Mouse (Mus musculus) kidney, adult 9 months (tissue): ENCODE measurements around the gene Rcbtb2.

Experiments used
- DNase-seq: peaks from one replicate; pipeline ENCODE4 v3.0.0; 2022

Rcbtb2 gene

DNA sequence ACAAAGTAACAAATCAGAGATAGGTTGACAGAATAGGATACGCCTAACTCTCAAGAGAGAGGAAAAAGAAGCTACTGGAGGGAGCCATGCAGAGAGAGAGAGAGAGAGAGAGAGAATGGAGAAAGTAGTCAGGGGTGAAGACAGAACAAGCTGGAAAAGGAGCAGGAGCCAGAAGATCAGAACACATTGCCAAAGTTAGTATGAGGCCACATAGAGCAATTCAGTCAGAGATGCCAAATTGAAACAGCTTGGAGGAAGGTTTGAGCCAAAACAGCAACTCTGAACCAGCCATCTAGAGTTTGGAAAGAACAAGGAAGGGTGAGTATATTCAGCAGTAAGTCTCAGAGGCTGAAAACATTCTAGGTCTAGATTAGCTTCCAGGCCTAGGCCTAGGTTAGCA is 94.2 kb downstream of the Rcbtb2 start:
- DNase-seq, result no peak

DNA sequence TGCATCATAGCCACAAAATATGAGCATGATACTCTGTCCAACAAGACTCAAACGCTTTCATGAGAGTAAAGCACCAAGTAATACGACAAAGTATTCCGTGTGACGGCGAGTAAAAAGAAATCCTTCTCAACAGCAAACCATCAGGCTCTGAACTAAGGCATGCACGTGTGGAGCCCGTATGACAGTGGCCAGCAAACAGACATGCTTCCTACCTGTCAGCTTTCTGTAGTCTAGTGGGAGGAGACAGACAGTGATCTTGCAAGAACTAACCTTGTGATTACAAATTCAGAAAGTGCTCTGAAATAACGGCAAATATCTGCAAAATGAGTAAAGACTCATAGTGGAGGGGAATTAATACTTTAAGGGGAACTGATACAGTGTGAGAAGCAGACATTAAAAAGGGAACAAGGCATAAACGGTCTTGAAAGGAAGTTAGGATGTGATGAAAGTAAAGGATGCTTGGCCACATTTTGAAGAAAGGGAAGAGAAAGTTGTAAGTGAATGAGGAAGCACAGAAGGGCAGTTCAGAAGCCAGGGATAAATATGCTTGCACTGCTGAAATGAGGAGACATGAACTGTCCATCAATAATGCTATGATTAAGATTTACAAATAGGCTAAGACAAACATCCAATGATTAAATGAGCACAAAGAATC is 99.6 kb downstream of the Rcbtb2 start:
- no peak for DNase-seq

DNA sequence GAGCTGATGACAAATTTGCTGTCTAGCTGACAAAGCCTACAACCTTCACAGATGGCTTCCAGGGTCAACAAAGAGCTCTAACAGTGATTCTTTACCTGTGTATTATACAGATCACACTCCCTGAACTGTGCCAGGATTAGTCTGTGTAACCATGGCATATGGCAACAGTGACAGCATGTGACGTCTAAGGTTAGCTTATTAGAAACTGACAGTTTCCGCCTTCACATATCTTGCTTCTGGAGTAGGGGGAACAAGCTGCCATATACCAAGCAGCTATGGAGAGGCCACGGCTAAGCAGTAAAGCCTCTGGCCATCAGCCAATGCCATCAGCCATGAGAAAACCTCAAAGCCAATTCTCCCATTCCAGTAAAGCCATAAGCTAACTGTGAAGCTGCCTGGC is 103.5 kb downstream of the Rcbtb2 start:
- no peak for DNase-seq

DNA sequence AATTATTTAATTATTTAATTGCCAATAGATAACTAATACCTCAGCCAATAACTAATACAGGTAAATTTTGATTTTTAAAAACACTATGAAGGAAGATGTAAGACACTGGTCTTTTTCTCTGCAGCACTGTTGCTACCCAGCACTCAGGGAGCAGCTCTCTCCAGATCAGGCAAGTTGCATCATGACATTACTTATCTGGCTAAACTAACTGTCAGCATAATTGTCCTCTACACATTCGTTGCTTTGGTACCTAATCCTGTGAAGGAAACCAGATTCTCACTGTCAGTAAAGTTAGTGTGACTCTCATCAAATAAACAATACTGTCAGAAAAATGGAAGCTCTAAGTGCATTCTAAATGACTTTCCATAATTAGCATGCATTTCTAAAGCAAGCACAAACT is 104.0 kb downstream of the Rcbtb2 start:
- no peak for DNase-seq

DNA sequence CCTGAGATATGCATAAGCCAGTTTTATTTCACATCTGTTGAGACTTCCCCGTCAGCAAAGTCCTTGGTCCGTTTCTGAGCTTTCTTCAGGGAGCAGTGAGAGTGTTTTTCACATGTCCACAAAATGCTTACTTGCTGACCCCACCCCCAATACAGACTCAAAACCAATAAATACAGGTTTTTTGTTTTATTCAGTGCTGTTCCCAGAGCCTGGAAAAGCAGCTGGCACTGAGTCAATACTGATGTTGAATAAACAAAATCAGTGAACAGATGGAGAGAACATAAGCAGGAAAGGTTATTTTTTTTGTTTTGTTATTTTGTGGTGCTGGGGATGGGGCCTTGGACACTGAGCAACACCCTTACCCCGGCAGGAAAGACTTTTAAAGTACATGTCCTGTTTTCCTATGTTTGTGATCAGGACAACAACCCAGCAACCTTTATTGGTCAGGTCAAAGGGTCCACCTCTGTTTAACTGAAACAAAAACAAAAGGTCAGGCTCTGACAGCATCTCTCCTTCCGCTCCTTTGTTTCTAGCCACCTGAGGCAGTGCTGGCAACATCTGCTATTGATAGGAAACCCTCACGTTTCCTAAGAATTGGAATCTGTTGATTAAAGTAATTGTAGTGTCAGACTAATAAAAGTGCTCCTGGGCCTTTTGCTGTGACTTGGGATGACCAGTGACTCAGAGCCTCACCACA is 108.6 kb downstream of the Rcbtb2 start:
- no peak for DNase-seq

DNA sequence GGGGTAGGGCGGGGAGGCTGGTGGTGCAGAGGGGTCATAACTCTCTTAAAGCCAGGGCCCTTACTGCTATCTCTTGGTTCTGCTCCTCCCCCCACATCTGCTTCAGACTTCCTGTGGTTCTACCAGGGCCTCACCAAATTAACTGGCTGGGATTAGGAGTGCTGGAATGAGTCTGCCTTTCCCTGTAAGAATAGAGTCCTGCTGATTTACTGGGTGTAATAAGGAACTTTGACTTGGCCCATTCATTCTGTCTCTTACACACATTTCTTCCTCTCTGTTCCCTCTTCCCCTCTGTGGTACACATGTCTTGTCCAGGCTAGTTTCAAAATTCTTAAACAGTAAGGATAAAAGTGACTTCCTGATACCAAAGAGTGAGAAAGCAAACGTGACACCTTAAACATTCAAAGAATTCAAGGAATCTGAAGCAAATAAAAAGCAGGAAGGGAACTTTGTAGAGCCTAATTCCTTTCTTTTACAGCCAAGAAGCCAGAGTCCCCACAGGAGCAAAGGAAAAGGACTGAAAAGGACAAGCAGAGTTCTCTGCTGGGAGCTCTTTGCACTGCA is 111.7 kb downstream of the Rcbtb2 start:
- DNase-seq, result peak; percentile 44

DNA sequence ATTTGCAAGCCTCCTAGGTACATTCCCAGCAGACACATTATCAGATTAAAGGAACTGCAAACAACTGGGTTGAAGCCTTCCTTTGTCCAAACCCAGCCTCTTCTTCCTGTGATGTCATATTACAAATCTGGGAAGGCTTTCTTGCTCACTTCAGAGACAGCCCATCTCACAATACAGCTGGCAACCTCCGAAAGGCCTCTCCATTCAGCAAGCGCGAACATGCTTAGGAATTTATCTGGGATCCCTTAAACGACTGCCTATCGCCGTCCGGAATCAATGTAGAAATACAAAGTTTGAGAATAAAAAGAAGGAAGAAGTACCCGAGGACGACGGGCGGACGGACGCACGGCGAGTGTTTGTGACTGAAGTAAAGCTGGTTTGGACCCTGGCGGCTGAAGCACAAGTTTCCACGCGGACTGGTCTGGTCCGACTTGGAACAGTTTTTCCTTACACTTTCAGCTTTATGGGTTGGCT is 115.0 kb downstream of the Rcbtb2 start, which contains the start of gene Lpar6:
Gene Lpar6 (plus strand): TSS at position 48 of the 474 bp plus-strand sequence.
- DNase-seq, result peak; percentile 87

DNA sequence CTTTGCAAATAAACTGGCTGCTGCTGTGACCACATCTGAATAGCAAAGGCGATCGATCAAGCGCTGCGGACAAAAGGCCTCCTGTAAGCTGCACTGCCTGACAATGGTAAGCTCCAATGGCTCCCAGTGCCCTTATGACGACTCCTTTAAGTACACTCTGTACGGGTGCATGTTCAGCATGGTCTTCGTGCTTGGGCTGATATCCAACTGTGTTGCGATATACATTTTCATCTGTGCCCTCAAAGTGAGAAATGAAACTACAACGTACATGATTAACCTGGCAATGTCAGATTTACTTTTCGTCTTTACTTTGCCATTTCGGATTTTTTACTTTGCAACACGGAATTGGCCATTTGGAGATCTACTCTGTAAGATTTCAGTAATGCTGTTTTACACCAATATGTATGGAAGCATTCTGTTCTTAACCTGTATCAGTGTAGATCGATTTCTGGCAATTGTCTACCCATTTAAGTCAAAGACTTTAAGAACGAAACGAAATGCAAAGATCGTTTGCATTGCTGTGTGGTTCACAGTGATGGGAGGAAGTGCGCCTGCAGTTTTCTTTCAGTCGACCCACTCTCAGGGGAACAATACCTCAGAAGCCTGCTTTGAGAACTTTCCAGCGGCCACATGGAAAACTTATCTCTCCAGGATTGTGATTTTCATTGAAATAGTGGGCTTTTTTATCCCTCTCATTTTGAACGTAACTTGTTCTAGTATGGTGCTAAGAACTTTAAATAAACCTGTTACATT is 115.8 kb downstream of the Rcbtb2 start:
- DNase-seq, result peak; percentile 66

DNA sequence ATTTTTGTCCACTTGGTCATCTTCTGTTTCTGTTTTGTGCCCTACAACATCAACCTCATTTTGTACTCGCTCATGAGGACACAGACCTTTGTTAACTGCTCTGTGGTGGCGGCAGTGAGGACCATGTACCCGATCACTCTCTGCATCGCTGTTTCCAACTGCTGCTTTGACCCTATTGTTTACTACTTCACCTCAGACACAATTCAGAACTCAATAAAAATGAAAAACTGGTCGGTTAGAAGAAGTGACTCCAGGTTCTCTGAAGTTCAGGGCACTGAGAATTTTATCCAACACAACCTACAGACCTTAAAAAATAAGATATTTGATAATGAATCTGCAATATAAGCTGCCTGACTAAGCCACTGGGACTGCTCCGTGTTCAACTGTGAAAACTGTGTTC is 116.5 kb downstream of the Rcbtb2 start:
- DNase-seq, result peak; percentile 50

DNA sequence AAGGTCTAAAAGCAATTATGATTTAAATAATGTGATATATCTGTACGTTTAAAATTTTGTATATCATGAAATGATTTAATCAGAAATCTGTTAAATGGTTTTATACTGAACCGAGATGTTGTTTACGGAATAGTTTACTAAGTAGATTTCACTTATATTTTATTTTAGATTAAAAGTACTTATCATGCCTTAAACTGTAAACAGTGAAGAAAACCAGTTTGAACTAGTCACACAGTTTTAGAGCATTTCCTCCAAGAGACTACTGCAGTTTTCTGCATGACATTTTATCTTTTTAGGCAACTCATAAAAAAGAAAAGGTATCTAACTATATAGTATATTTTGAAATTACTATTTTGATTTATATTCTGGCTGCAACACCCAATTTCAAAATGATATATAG is 117.0 kb downstream of the Rcbtb2 start:
- no peak for DNase-seq

DNA sequence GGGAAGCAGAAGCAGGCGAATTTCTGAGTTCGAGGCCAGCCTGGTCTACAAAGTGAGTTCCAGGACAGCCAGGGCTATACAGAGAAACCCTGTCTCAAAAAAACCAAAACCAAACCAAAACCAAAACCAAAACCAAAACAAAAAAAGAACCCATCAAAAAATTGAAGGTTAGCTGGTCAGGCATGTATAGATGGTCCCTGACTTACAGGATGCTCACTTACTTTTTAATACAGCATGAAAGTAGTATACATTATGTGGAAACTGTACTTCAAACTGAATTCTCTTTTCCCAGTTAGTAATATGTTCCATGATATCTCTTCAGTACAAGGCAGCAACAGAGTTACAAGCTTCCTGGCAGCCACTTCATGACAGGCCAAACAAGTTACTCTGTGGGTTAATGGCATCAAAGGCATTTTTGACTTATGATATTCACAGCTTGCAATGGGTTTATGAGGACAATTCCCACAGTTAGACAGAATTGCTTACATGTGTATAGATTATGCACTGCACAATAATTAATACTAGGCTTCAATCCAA is 121.3 kb downstream of the Rcbtb2 start:
- no peak for DNase-seq

DNA sequence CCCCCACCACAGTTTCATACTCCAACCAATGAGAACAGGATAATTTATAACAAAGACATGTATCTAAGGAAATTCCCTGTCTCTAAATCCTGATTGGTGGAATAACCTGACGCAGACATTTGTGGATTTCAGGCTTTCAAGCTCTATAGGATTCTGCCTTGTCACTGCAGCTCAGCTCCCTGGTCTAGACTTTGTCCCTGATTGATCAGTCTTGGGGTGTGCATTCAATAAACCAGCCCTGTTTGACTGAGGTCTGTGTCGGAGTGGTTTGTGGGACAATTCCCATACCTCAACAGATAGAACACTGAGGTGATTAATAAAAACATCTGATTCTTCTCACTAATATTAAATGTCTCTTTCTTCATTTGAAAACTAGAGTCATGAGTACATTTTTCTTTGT is 127.2 kb downstream of the Rcbtb2 start:
- no peak for DNase-seq

DNA sequence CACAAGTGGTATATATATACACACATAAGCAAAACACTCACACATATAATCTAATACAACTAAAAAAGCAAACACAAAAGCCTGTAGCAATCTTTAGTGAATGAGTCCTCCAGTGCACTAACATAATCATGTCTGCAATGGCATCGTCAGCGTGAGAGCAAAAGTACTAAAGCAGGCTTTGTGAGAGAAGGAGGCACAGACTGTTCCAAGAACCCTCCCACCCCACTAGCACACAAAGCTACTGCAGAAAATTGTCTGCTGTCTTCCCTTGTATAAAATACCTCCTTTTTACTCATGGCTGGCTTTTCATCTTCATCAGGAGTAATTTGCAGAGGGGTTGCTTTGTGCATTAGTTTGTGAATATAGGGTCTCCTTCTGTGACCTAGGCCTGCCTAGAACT is 129.4 kb downstream of the Rcbtb2 start:
- DNase-seq, result no peak

DNA sequence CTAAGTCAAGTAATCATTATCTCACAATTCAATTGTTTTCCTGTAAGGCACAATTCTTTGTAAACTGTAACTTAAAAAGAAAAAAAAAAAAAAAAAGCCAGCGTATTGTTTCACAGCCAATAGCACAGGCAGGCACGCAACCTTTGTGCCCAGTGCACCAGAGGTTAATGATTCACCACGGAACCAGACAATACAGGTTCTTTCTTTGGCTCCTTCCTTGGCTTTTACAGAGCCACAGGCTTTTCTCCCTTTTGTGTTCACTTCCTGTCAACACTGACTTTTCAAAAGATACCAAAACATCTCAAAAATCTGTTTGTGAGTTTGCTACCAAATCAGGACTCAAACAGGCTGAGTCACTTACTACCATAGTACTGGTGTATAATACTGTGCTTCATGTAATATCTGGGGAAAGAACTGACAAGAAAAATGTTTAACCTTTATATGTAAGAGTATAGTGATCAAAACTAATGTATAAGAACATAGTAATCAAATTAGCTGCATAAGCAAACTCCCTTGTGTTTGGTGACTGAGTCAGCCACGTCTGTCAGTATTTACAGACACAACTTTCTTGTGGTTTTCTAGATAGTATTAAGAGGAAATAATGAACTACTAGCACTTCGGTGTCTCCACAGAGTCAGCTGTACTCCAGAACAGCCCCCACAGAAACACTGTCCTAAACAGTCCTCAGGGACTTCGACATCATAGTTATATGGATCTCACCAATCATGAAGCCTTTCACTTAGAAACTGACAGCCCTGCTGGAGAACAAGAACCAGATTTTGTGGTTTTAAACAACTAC is 130.8 kb downstream of the Rcbtb2 start:
- peak; percentile 94 for DNase-seq

DNA sequence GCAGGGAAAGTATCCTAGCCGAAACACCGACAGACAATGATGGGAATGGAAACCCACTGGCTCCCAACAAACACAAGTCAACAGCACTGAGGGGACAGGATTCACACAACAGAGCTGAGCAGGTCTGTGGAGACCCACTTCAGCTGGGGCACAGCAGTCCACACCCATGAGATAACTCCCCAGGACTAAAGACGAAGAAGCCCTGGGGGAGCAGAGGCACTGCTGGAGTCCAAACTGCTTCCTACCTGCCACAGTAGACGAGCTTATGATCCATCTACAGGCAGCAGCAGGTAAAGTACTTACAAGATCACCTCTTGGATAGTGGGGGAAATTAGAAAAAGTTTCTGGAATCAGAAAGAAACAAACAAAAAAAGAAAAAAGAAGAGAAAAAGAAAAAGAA is 131.6 kb downstream of the Rcbtb2 start:
- DNase-seq, result peak; percentile 54

DNA sequence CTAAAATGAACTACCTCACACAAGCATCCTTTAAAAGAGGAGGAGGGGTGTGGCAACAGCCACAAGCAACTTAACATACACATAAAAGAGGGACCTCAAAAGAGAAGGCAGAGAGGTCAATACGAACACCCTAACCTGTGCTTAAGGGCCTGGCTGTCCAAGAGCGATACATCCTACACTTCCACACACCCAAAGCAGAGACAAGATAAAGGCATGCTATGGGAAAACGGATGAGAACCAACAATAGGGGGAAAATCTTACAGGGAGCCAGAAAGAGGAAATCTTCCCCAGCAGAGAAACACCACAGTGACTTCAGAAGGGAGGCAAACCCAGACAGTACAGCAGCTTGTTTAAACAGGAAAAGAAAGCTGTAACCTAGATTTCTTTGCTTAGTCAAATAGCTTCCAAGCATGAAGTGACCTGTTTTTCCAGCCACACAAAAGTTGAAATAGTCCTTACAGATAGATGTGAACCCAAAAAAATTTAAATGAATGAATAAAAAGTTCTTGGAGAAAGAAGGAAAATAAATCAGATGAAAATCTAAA is 132.7 kb downstream of the Rcbtb2 start:
- no peak for DNase-seq

DNA sequence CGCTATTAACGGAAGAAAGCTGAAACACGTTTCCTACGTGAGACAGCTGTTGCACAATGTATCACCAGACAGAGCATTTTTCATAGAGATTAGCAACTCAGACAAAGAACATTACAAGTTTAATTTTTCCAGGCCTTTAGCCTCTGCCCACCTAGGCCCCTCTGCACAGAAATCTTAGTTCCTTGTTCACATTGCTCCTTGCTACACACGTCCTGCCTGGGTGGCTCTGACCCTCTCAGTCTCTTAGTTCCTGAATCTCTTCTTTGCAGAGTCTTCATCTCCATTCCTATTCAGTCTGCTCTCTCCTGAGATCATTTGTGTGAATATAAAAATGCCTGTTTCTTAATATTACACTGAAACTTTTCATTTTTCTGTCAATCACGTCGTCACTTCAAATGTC is 134.5 kb downstream of the Rcbtb2 start:
- DNase-seq, result no peak
